Mouse (Mus musculus): Measurements from ENCODE around the gene Mrpl54. TPM values are rescaled to one million over a fixed set of nuclear protein-coding genes. Genes with fewer than 3 reads are reported as not detected.

Gene Mrpl54
- total RNA-seq, 2 experiments from 2014 or later = 93.8 to 96.6 TPM

- no peak for DNase-seq (ENCODE audit: low spot score)
- intact Hi-C loops (cut with DNase I) = no loop called here
Measured at GRCm38 (mm10) chr10:81297246-81297645, 30.5 kb upstream of the Mrpl54 start.

DNA sequence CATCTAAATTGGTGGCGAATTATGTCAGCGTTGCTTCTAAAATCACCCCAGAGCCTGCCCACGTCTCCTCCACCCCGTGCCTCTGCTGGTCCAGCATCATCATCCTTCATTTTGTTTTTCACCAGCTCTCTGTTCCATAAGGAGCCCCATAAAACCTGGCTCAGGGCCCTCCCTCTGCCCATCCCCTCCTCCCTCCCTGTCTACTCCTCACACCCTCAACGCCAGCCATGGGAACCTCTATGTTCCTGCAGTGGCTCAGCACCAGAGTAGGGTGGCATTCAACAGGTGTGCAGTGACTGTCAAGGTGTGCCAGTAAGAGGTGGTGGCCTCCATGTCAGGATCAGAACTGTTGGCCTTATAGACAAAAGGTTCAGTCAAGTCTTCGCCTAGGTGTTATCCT, 28.5 kb upstream of the Mrpl54 start:
- no peak for DNase-seq (ENCODE audit: low spot score)

DNA sequence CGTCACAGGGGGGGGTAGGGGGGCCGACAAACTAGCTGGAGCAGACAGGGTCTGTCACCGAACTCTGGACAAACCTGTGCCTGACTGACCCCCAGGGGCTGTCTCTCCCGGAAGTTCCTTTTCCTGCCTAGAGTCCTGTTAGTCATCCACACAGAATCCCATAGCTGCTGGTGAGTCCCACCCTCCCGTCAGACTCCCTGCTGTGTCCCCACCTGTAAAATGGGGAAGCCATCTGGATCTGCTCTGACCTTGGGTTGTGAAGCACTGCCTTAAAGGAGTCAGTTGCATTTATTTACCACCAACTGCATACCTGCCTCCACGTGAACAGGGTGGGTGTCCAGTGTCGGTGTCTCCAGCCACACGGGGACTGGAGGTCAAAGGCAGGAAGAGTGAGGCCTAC, 27.7 kb upstream of the Mrpl54 start:
- intact Hi-C loops (cut with DNase I) = no loop called here
- no peak for DNase-seq (ENCODE audit: low spot score)

More for the DNA sequence above, 28.5 kb upstream of the Mrpl54 start:
- intact Hi-C loops (cut with DNase I) = no loop called here

DNA sequence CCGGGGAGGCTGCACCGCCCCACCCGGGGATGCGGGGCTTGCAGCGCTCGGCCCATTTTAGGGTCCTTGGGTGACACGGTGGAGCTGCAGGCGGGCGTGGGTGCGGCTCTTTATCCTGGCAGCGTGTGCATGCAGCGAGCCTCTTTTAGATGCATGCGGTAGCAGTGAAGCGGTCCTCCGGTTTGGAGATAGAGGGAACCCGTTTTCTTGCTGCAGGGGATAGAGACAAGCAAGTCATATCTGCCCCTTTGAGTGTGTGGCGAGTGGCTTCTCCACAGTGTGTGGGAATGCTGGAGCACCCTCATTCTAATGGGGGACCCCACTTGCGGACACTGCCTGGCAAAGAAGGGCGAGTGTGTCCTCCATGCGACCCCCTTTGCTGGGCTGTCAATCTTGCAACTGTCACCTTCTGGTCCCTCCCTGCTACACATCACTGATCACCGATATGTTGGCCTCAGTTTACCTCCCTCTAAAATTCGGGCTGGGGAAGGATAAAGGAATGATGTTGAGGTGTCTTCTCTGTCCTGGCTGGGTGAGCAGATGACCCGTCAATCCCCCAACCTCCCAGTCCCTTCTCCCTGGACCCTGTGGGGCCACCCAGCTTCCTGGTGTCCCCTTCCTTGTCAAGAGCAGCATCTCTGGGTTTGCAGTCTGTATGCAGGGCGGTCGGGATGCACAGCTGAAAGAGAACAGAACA, 26.7 kb upstream of the Mrpl54 start:
- intact Hi-C loops (cut with DNase I) = loop anchor here (2.0 kb wide), 1 partner anchor 27 kb away; the partner anchor contains the start of gene Cactin
- no peak for DNase-seq (ENCODE audit: low spot score)

DNA sequence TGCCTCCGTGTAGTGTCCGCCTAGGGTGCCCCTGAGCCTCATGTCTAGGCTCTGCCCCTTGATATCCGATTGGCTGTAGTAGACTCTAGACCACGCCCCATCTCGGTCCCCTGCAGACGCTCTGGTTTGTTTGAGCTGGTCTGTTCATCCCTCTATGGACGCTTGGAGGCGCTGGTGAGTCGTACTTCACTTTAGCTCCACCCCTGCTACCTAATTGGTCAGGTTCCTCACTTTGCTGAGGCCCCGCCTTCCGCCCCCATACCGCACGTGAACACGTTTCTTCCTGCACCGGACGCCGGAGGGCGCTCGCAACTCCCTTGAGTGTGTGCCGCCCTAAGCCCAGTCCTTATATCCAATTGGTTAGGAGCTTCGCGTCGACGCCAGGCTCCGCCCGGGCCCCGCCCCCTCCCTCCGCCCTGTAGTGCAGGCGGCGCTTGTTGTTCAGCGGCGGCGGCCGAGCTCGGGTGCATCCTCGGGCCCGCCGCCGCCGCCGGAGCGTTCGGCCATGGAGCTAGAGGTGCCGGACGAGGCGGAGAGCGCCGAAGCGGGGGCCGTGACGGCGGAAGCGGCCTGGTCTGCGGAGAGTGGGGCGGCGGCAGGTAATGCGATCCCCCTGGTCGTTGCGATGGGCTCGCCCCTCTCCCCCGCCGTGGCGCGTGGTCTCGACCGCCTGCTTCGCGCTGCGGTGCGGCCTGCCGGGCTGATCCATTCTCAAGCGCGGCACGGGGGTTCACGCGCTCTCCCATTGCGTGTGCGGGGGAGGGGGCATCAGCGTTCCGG, 26.0 kb upstream of the Mrpl54 start, which contains the start of gene Pip5k1c:
Gene Pip5k1c, plus strand, starts transcription at position 410 of the 780 bp plus-strand sequence.
- intact Hi-C loops (cut with DNase I) = loop anchor here (2.0 kb wide), 1 partner anchor 28 kb away; the partner anchor contains the start of gene Cactin
- DNase-seq (ENCODE audit: low spot score) = peak; percentile 99

DNA sequence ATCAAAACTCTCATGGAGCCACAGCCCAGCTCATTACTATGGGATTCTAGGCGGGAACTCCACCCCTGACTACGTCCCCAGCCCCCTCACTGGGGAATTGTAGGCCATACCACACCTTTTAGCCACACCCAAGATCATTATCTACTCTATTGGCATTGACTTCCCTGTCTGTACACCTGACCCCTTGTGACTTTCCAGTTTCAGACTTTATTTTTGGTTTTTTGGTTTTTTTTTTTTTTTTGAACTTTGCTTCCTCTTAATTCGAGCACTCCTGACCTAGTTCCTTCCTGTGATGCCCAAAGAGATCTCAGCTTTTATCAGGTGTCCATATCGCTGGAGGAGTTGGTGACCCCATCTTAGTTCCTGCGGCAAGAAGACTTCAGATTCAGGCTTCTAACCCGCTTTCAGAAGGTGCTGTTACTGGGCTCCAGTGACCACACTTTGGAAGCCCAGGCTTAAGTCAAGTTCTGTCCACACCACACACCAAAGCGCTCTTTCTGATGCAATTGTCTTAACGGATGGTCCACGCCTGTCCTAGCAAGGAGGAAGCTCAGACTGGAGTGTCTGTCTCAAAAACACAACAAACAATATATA, 24.9 kb upstream of the Mrpl54 start, which contains the start of gene Tjp3:
Gene Tjp3, minus strand, starts transcription at position 71 of the 594 bp plus-strand sequence.
- no peak for DNase-seq (ENCODE audit: low spot score)
- intact Hi-C loops (cut with DNase I) = loop anchor here (2.0 kb wide), 2 partner anchors 29 to 49 kb away; partner anchors contain the start of gene Cactin

DNA sequence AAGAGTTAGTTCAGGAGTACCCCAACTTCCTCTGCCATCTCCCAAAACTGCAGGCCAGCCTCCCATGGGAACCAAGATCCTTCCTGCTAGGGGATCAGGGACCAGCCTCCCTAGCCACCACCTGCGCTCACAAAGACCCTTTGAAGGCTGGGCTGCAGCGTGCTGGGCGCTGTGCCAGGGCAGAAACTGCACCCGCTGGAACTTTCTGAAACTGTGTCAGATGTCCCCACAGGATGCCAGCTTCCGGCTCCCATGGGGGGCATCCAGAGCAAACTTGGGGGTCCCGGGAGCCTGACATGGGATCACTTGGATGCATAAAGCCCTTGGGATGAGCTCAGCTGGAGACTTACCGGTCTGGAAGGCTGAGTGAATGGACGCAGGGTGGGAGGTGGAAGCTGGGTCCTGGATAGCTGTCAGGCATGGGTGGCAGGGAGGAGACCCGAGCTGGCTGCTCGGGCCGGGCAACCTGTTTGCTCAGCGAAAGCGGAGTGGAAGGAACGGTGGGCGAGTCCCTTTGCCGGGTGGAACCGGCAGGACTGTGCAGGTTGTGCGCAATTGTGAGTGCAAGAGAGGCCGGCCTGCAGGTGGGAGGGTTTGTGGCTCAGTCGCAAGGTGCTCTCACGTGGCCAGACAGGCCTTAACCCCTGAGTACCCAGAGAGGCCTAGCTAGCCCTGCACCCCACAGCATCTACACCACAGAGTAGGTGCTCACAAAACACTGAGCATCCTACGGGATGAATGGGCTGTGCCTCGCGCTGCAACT, 24.1 kb upstream of the Mrpl54 start:
- no peak for DNase-seq (ENCODE audit: low spot score)
- intact Hi-C loops (cut with DNase I) = loop anchor here (2.0 kb wide), 1 partner anchor 50 kb away; no protein-coding TSS in a partner anchor

DNA sequence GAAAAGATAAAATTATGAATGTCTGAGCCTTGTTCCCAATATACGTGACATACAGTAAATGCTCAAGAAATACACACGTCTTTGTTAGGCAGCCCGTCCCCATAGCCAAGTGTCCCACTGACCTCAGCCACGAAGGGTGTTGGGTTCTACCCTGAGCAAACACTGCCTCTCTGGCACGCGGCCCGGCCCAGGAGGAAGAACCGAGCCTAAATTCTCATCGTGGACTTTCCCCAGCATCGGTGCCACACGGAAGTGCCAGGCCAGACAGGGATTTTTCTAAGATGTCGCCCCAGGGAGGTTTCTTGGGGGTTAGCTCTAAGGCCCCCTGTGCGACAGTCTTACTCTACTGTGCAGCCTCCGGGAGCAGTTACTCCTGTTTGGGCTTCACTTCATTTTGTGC, 23.1 kb upstream of the Mrpl54 start:
- intact Hi-C loops (cut with DNase I) = loop anchor here (1.0 to 2.0 kb wide), 2 partner anchors 15 to 51 kb away; no protein-coding TSS in a partner anchor
- no peak for DNase-seq (ENCODE audit: low spot score)

- DNase-seq (ENCODE audit: low spot score) = no peak
- intact Hi-C loops (cut with DNase I) = loop anchor here (1.0 kb wide), 1 partner anchor 16 kb away; no protein-coding TSS in a partner anchor
Measured at GRCm38 (mm10) chr10:81289278-81289677, 22.5 kb upstream of the Mrpl54 start.

GRCm38 (mm10) chr10:81288601-81289000, 21.9 kb upstream of the Mrpl54 start:
- intact Hi-C loops (cut with DNase I) = no loop called here
- no peak for DNase-seq (ENCODE audit: low spot score)

GRCm38 (mm10) chr10:81287513-81288157, 20.9 kb upstream of the Mrpl54 start:
- no peak for DNase-seq (ENCODE audit: low spot score)
- intact Hi-C loops (cut with DNase I) = no loop called here

DNA sequence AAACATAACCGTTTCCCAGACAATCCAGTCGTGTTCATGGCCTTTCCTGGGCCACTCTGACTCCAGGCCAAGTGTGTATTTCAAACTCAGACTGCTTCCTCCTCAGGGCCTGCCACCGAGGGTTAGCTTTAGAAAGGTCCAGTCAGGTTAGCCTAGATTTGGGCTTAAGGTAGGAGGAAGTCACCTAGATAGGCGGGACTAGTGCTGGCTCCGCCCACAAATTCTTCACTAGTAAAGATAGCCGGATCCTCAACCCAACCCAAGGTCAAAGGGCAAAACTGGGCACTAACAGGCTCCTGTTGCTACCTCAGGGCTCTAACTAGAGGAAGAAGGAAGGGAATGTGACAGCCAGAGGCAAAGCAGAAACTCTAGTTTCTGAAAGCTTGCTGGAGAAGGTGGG, 19.9 kb upstream of the Mrpl54 start:
- intact Hi-C loops (cut with DNase I) = no loop called here
- no peak for DNase-seq (ENCODE audit: low spot score)

GRCm38 (mm10) chr10:81285694-81286450, 19.1 kb upstream of the Mrpl54 start:
- intact Hi-C loops (cut with DNase I) = loop anchor here (2.0 kb wide), 1 partner anchor 165 kb away; no protein-coding TSS in a partner anchor
- peak; percentile 67 for DNase-seq (ENCODE audit: low spot score)

DNA sequence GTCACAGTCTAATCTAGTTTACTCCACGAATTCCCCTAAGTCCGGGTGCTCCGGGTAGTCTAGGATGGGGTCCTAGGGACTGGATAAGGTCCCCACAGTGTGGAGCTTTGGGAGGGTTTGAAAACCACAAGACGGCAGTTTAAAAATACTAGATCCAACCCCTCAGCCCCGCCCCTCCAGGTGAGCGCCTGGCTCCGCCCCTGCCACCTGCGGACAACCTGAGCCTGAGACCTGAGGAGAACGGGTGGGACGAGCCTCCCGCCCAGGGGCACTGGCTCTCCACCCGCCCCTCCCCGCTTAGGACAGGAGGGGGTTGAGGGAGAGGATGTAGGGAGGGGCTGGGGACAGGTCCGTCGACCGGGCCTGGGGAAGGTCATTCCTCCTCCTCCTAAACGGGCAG, 18.0 kb upstream of the Mrpl54 start:
- intact Hi-C loops (cut with DNase I) = loop anchor here (2.0 kb wide), 1 partner anchor 166 kb away; no protein-coding TSS in a partner anchor
- no peak for DNase-seq (ENCODE audit: low spot score)

DNA sequence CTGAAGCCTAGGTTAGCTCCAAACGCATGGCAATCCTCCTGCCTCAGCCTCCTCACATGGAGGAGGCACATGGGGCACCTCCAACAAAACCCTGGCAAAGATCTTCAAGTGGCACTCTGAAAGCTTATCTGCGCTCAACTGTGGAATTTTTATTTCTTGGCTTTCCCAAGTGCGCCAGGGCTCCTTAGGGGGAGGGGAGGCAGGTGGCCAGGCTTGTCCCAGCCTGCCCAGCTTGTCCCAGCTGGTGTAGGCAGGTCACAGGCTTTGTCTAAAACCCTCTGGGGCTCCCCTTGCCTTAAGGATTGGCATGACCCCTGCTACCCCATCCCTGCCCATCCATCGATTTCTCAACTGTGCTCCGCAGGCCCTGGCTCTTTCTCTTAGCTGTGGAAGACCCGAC, 17.5 kb upstream of the Mrpl54 start:
- no peak for DNase-seq (ENCODE audit: low spot score)
- intact Hi-C loops (cut with DNase I) = loop anchor here (2.0 kb wide), 1 partner anchor 167 kb away; no protein-coding TSS in a partner anchor

- no peak for DNase-seq (ENCODE audit: low spot score)
- intact Hi-C loops (cut with DNase I) = no loop called here
Measured at GRCm38 (mm10) chr10:81279496-81279895, 12.8 kb upstream of the Mrpl54 start.

DNA sequence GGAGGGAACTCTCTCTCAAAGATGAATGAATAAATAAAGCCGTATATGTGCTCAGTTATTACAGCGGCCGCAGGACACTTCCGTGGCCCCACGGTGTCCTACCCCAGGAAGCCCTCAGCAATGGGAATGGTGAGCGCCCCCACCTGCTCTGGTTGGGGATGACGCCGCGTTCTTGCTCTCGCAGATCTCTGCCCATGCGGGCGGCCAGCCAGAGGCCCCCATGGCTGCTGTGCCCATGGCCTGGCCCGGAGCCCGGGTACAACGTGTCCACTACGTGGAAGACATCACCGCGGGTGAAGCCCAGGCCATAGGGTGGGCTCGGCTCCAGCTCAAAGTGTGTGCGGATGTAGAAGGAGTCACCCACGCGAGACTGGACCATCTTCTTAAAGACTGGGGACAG, 10.9 kb upstream of the Mrpl54 start:
- intact Hi-C loops (cut with DNase I) = no loop called here
- no peak for DNase-seq (ENCODE audit: low spot score)

- intact Hi-C loops (cut with DNase I) = no loop called here
- no peak for DNase-seq (ENCODE audit: low spot score)
Measured at GRCm38 (mm10) chr10:81273842-81274241, 7.1 kb upstream of the Mrpl54 start.

All from heart, postnatal 25 days (tissue).